Mouse (Mus musculus): ENCODE measurements around the gene AA986860. TPM values are rescaled to one million over a fixed set of nuclear protein-coding genes. Genes with fewer than 3 reads are reported as not detected.

Gene AA986860
- under 1 TPM; 0.30 to 0.38 TPM for total RNA-seq (2021)

GRCm38 (mm10) chr1:130731741-130732337 is at the start of gene AA986860:
AA986860 (plus strand) TSS chr1:130731976.
- intact Hi-C loops (cut with DNase I), result no loop called here
- no peak for DNase-seq

- intact Hi-C loops (cut with DNase I), result no loop called here
- no peak for DNase-seq
Measured at GRCm38 (mm10) chr1:130683905-130684304, 47.9 kb upstream of the AA986860 start.

- intact Hi-C loops (cut with DNase I), result no loop called here
- no peak for DNase-seq
Measured at GRCm38 (mm10) chr1:130698601-130699000, 33.2 kb upstream of the AA986860 start.

- intact Hi-C loops (cut with DNase I), result no loop called here
- peak; percentile 42 for DNase-seq
Measured at GRCm38 (mm10) chr1:130699937-130700633, 31.7 kb upstream of the AA986860 start.

GRCm38 (mm10) chr1:130701976-130702375 is 29.8 kb upstream of the AA986860 start:
- intact Hi-C loops (cut with DNase I), result no loop called here
- no peak for DNase-seq

GRCm38 (mm10) chr1:130703613-130704012 is 28.2 kb upstream of the AA986860 start:
- intact Hi-C loops (cut with DNase I), result no loop called here
- no peak for DNase-seq

GRCm38 (mm10) chr1:130710283-130711080 is 21.3 kb upstream of the AA986860 start:
- no peak for DNase-seq
- intact Hi-C loops (cut with DNase I), result no loop called here

GRCm38 (mm10) chr1:130714046-130714445 is 17.7 kb upstream of the AA986860 start:
- intact Hi-C loops (cut with DNase I), result no loop called here
- DNase-seq, result no peak

- intact Hi-C loops (cut with DNase I), result loop anchor here (5.0 kb wide), 1 partner anchor 342 kb away; no protein-coding TSS in a partner anchor
- peak; percentile 92 for DNase-seq
Measured at GRCm38 (mm10) chr1:130715561-130716217, 16.1 kb upstream of the AA986860 start, which contains the start of gene Gm29427. Gm29427 (minus strand) TSS chr1:130715799.

- DNase-seq, result peak; percentile 4
- intact Hi-C loops (cut with DNase I), result loop anchor here (5.0 kb wide), 1 partner anchor 341 kb away; no protein-coding TSS in a partner anchor
Measured at GRCm38 (mm10) chr1:130716218-130716512, 15.6 kb upstream of the AA986860 start.

- intact Hi-C loops (cut with DNase I), result loop anchor here (5.0 kb wide), 1 partner anchor 341 kb away; no protein-coding TSS in a partner anchor
Measured at GRCm38 (mm10) chr1:130716513-130717290, 15.1 kb upstream of the AA986860 start.

GRCm38 (mm10) chr1:130717291-130717871 is 14.4 kb upstream of the AA986860 start, which contains the start of gene Yod1:
Yod1 (plus strand) TSS chr1:130717327.
- peak; percentile 96 for DNase-seq
- intact Hi-C loops (cut with DNase I), result loop anchor here (5.0 kb wide), 1 partner anchor 340 kb away; no protein-coding TSS in a partner anchor

More at GRCm38 (mm10) chr1:130716513-130717290, 15.1 kb upstream of the AA986860 start:
- peak; percentile 57 for DNase-seq

- DNase-seq, result no peak
- intact Hi-C loops (cut with DNase I), result no loop called here
Measured at GRCm38 (mm10) chr1:130724206-130724605, 7.6 kb upstream of the AA986860 start.

- intact Hi-C loops (cut with DNase I), result no loop called here
- no peak for DNase-seq
Measured at GRCm38 (mm10) chr1:130726396-130726795, 5.4 kb upstream of the AA986860 start.

- no peak for DNase-seq
- intact Hi-C loops (cut with DNase I), result no loop called here
Measured at GRCm38 (mm10) chr1:130728070-130728469, 3.7 kb upstream of the AA986860 start.

GRCm38 (mm10) chr1:130728708-130729107 is 3.1 kb upstream of the AA986860 start:
- DNase-seq, result no peak
- intact Hi-C loops (cut with DNase I), result no loop called here

- no peak for DNase-seq
- intact Hi-C loops (cut with DNase I), result no loop called here
Measured at GRCm38 (mm10) chr1:130729153-130729552, 2.6 kb upstream of the AA986860 start, which contains the start of gene Pfkfb2. Pfkfb2 (minus strand) TSS chr1:130729253.

- no peak for DNase-seq
- intact Hi-C loops (cut with DNase I), result no loop called here
Measured at GRCm38 (mm10) chr1:130732706-130733658, 1.2 kb downstream of the AA986860 start.
